Mouse (Mus musculus): Measurements from ENCODE around the gene Galntl6.
A peak's percentile ranks its signal among the peaks of the same experiment; 100 is the strongest.

Gene Galntl6

DNA sequence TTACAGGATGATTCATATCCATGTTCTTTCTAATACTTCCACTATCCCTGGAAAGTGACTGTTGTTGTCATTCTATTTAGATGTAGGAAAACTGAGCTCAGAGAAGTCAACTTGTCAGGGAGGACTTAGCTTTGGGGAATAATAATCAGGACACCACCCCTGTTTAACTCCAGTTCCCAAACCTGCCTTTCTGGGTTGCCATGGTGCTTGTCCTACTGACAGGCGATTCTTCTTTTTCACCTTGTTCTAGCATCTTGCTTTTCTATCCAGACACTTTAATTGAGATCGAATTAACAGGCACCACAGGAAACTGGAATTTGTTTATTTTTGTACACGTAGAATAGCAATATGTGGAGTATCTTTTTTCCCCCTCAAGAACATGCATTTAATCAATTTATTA lies 953.3 kb downstream of the Galntl6 start:
- DNase-seq = no peak

DNA sequence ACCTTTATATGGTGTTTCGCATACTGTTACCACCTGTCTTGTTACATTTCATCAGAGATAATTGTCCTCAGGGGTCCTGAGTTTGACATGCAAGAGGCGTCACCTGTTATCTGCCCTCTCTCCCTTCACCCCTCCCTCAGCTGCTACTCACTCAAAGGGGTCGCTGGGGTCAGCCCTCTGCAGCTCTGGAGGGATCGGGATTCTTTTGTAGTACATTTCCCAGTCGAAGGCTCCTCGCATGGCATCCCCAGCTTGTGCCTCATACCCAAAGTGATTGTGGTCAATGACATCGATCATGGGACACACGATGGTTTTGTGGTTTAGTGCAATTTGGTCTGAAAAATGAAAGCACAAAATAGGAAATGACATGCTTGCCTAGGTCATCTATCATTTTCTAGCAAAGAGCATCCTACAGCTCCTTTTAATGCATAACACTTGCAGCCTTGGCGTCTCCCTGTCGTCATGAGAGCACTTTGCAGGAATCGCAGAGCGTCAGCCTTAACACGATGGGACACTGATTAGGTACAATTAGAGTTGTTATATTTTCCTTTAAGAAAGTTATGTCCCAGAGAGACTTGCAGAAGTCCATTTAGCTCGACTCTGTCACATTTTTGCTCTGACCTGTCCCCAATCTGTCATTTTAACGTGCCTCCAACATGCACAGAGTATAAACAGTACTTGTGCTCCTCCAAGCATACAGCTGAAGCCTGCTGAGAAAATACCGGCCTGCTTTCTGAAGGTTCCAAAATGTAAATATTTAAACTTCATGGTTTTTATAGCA lies 954.1 kb downstream of the Galntl6 start:
- DNase-seq = no peak

DNA sequence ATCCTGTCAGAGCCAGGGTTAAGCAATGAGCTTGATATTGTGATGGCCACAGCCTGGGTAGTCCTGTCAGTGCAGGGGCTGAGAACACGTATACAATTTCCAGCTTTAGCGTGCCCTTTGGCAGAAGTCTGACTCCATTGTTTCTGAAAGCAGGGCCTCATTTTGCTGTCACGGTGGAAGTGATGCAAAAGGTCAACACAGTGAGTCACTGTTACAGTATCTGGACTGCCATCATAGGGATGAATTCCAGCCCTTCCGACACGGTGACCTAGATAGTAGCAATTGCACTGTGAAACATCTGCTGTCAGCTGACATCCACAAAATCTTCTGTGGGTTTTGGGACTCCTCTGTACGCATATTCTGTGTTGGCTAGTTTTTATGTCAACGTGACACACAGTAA lies 956.9 kb downstream of the Galntl6 start:
- DNase-seq = no peak

GRCm38 (mm10) chr8:57941113-57941512 lies 971.3 kb downstream of the Galntl6 start:
- DNase-seq = peak in 1 of 2 experiments; percentile 9

- DNase-seq = no peak
Measured at GRCm38 (mm10) chr8:57939856-57940420, 972.5 kb downstream of the Galntl6 start.

- DNase-seq = peak; percentile 82 to 85
Measured at GRCm38 (mm10) chr8:57939177-57939855, 973.1 kb downstream of the Galntl6 start.

DNA sequence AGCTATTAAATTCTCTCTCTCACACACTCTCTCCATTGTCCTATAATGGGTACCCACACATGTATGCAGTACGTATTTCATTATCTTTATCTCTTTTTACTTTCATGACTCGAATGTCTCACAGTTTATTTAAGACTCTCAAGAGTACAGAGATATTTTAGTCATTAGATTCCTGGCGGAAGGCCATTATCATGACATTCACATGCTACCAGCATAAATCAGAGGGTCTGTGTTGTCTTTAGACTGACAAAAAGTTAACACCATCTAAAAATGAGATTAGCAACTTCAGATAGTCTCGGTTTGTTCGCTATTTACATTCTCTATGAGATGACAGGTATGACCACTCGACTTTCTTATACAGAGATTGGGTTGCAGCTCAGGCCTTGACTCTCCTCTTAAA lies 985.4 kb downstream of the Galntl6 start:
- DNase-seq = no peak

DNA sequence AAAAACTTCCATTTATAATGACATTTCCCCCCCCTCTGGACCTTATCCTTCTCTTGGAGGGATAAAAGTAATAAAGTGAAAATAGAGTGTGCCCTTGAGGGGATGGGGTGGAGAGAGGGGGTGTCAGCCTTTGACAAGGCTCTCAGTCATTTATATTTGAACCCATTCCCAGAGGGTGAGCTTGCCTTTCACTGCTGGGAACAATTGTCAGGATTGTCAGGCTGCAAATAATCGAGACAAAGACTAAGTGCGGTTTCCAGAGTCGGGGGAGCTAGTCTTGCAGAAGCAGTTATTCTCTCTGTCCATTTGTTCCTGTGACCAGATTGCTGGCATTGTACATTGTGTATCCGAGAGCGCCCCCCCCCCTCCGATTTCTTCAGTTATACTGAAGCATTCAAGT lies 988.9 kb downstream of the Galntl6 start:
- no peak for DNase-seq

GRCm38 (mm10) chr8:57923130-57923529 lies 989.3 kb downstream of the Galntl6 start:
- no peak for DNase-seq

- DNase-seq = no peak
Measured at GRCm38 (mm10) chr8:57922214-57923070, 990.0 kb downstream of the Galntl6 start.

DNA sequence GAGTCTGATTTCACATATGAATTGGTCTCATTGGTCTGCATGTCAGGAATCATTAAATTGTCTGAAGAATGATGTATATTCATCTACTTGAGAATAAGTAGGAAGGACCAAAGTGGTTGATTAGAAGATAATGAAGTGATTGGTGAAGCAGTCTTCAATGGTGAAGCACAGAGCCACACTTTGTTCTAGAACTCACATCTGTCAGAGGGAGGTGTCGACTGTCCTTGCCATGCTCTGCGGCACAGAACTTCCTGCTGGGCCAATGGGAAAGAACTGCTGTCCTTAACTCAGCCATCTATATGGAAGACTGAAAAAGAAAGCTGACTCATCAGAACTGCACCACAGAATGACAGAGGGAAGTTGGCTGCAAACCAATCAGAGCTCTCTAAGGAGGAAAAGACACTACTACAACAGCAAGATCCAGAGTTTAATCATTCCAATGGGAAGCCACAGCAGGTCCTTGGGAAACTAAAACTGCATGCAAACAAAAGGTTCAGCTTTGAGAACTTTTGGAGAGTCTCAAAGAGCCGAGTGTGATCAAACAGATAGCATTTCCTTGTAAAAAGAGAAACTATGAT lies 992.0 kb downstream of the Galntl6 start:
- DNase-seq = no peak

DNA sequence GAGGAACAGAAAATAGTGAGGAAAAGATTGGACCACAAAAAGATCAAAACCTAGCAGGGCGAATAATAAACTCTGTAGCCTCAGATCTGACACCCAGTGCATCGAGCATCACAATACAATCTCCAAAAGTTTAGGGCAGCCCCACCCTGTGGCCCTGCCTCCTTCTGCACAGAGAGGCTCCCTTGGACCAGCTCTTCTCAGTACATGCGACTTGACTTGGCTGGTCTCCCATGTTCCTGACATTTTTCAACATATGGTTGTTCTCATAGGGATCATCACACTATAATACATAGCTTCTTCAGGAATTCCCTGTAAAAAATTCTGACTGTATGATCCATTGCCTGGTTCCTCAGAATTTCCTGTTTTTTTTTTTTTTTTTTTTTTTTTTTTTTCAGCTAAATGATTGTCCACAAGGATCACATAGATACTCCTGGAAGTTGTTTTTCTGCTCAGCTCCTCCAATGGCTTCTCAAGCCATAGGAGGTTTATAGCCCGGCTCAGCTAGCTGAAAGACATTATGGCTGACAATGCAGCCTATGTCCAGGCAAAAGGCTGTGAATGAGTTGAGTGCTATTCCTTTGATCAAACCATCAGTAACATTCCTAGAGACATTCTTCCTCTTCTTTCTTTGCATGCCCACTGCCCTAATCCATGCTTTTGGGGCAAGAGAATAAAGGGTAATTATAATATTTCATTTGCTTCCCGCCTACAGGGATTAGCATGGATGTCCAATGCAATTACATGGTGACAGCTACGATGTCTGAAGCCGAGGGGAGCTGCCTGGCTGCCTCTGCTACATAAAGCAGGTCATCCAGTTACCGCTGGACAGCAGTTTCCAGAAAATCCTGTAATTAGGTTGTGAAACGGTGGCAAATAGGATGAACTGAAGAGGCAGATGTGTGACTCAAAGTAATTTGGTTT lies 993.5 kb downstream of the Galntl6 start:
- DNase-seq = no peak

DNA sequence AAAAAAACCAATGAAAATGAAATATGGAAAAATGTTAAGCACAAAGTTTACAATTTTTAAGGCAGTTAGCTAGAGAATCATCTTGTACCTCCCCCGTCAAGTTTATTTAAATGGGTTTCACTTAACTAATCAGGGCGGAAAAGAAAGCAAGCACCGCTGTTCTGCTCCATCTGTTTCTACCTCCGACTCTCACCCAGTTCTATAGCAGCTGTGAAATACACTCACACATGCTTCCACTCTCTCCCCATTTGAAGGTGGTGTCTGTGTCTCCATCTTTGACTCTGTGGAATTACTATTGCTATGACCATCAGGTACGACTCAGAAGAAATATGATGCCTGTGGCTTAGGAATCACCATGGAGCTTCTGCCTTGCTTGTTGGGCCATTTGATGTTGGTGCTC lies 1019.1 kb downstream of the Galntl6 start:
- DNase-seq = no peak

GRCm38 (mm10) chr8:57892115-57892514 lies 1020.3 kb downstream of the Galntl6 start:
- DNase-seq = peak; percentile 14 to 29

DNA sequence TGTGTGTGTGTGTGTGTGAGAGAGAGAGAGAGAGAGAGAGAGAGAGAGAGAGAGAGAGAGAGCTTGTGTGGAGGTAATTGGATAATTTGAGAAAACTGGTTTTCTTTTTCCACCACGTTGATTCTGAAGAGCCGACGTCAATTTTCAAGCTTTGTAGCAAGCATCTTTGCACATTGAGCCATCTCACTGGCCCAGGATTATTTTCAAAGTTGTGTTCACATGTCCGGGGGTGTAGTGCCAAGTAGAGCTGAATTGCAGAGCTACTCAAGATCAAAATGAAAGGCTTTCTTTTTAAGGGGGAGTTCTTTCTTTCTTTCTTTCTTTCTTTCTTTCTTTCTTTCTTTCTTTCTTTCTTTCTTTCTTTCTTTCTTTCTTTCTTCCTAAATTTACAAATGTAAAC lies 1022.3 kb downstream of the Galntl6 start:
- DNase-seq = no peak

DNA sequence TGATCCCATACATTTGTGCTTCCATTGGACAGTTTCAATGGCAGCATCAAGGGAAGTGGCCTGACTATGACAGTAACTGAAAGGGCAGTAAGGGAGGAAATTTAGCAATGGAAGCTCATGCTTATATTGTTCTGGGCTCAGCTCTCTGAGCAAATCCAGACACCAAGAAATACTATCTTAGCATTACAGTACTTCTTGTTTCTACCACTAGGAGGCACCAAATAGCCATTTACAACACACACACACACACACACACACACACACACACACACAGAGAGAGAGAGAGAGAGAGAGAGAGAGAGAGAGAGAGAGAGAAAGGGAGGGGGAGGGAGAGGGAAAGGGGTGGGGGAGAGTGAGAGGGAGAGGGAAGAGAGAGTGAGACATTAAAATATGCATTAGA lies 1023.6 kb downstream of the Galntl6 start:
- peak in 1 of 2 experiments; percentile 14 for DNase-seq

GRCm38 (mm10) chr8:57879452-57879851 lies 1033.0 kb downstream of the Galntl6 start:
- peak; percentile 33 to 56 for DNase-seq

DNA sequence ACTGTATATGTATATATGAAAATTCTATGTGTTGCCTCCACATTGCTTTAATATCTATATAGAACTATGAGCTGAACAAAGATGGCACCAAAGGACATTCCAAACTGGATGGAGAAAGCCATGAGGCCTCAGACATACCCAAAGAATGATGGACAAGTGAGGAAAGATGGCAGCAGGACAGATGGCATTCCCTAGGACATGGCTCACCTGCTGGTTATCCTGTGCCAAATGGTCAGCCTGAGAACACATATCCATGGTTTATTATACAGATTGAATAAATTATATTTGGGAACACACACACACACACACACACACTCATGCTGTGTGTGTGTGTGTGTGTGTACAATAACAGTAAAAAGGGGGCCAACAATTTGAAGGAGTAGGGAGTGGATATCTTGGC lies 1063.4 kb downstream of the Galntl6 start:
- DNase-seq = peak; percentile 13 to 40

GRCm38 (mm10) chr8:57843461-57843860 lies 1069.0 kb downstream of the Galntl6 start:
- peak; percentile 27 to 41 for DNase-seq

GRCm38 (mm10) chr8:57842462-57843391 lies 1069.7 kb downstream of the Galntl6 start:
- DNase-seq = peak; percentile 37 to 43
